Mouse (Mus musculus) cerebellum, adult 8-10 months (tissue): Measurements from ENCODE around the gene Zfp184.

Experiments
- DNase-seq: peaks from one replicate; pipeline ENCODE4 v3.0.0; 2022

Zfp184 gene

DNA sequence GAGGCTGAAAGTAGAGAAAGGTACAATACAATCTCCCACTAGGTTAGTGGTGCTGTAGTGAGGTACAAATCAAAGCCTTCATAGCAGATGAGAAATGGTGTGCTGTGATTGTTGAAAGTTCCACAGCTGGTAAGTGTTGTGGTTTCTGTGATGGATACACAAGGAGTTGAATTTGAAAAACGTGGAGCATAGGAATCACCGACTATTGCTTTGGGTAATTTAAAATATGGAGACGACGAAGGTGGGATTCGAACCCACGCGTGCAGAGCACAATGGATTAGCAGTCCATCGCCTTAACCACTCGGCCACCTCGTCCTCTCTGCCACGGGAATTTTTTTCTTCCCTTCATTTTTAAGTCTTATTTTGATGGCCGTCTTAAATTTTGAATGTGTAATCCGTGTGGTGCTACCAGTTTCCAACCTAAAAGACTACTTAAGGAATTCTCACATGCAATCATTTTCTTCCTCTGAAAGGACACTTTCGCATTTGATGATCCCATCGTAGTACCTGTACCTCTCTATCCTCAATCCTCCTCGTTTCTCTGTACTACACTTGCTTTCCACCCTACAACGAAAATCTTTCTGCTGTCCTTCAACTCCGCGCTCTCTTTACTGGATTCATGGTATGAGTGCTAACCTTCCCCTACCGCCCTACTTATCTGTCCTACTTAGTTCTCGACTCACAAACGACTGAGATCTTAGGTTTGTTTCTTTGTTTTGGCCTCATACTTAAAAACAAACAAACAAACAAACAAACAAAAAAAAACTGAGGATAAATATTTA, 49.3 kb downstream of the Zfp184 start:
- DNase-seq: no peak

DNA sequence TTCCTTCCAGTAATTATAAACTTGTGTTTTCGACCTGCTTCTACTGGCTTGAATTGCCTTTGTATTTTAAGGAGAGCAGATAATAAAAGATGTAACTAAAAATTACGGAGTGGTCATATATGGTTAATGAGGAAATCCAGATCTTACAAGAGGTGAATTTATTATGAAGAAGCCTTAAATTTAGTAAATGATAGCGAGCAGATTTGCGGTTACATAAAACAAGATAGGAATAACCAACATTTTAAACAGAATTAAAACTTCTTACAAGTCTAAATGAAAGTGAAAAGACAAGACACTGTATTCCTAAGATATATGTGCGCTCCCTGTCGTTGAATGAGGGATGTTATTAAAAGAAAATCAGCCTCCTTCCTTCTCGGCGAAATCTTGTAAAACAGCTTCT, 50.0 kb downstream of the Zfp184 start:
- no peak for DNase-seq

DNA sequence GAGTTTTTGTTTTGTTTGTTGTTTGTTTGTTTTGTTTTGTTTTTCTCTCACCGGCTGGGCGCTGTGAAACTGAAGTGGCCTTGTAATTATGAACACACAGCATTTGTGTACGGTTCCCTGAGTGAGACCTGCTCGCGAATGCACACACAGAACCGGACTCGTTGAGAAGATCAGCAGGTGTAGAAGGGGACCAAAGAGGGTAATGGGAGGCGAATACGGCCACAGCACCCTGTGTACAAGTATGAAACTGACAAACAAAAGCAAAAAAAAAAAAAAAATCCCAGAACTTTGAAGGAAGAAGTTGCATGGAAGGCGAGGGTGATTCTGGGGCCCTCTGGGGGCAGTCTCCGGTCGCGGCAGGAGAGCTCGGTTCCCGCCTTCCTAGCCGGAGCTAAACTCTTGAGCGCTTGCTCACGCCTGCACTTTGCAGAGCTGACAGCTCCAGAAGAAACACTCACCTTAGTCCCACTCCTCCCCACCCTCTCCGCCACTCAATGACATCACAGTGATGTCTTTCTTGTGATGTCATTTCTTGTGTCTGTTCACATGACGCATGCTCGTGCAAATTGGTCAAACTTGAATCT, 50.5 kb downstream of the Zfp184 start:
- no peak for DNase-seq

GRCm38 (mm10) chr13:21996101-21996839, 51.4 kb downstream of the Zfp184 start:
- DNase-seq: no peak

DNA sequence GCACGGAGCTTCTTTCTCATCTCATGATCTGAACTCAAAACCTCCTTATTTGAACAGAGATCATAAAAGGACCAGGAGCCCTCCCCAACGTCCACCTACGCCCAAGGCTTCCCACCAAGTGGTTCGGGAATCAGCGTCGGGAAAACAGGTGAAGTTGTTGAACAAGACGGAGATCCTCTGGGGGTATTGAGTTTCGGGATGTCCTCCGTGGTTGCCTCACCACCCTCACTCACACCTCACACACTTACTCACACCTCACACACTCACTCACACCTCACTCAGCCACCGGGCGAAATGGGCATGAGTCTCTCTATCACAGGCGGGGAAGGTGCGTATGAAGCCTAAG, 51.9 kb downstream of the Zfp184 start:
- DNase-seq: no peak

DNA sequence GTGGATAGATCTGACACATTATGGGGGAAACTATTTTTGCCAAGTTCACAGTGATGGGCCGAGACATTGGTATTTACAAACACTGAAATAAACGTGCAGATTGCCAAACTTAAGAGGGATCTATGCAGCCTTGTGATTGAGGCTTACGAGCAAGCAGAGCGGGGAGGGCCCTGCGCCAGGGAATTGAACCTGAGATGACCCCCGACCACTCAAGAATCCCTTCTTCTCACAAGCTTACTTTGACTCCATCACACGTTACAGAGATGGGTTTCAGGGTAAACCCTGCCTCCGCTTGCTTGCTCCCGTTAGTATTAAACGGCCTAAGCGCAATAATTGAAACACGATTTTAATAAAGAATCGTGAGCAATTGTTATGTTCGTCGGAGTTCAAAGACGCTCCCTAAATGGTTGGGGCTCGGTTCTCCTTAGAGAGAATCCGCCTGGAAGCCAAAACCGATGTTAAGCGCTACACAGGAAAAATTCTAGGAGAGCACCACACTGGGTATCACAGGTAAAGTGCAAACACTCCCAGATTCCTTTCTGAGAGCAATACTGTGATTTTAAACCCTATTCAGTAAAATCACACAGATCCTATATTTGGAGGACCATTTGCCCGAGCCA, 52.4 kb downstream of the Zfp184 start:
- DNase-seq: no peak

- DNase-seq: no peak
Observed at GRCm38 (mm10) chr13:21997821-21998220, 52.9 kb downstream of the Zfp184 start.

GRCm38 (mm10) chr13:21998412-21998811, 53.5 kb downstream of the Zfp184 start:
- DNase-seq: no peak

DNA sequence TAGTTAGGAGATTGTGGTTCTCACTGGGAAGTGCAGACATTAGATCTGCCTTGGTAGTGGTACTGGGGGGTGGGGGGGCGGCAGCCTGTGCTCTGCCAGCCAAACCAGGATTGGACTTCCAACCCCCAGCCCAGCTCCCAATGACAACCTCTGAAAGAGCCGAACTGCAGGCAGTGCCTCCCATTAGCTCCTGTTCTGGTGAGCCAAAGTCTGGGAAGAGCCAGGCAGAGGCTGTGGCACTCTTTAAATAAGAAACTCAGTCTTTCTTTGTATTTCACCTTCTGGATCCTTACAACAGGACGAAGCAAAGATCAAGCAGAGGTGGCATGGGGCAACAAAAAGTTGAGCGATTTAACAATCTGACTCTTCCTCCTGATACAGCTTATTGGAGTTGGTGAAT, 54.3 kb downstream of the Zfp184 start:
- no peak for DNase-seq

DNA sequence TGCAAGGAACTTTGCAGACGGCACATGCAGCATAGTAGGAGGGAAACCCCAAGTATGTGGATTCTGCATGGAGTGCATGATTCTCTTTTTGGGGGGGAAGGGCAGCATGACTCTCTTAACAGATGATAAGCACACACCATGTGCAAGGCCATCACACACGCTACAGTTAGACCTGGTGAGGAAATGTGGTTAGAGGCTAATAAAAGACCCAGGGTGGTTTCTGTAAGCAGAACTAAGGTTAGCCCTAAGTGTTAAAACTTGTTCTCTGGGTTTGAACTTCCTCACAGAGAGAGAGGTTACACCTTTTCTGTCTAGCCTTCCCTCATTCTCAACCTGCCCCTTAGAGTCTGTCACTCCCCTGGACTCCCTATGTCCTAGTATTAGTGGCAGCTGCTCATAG, 56.5 kb downstream of the Zfp184 start:
- DNase-seq: no peak

GRCm38 (mm10) chr13:22001823-22002222, 56.9 kb downstream of the Zfp184 start:
- no peak for DNase-seq

GRCm38 (mm10) chr13:22005605-22006333, 60.9 kb downstream of the Zfp184 start:
- no peak for DNase-seq

GRCm38 (mm10) chr13:22006334-22007120, 61.6 kb downstream of the Zfp184 start:
- DNase-seq: no peak

- DNase-seq: no peak
Observed at GRCm38 (mm10) chr13:22007121-22007510, 62.2 kb downstream of the Zfp184 start.

DNA sequence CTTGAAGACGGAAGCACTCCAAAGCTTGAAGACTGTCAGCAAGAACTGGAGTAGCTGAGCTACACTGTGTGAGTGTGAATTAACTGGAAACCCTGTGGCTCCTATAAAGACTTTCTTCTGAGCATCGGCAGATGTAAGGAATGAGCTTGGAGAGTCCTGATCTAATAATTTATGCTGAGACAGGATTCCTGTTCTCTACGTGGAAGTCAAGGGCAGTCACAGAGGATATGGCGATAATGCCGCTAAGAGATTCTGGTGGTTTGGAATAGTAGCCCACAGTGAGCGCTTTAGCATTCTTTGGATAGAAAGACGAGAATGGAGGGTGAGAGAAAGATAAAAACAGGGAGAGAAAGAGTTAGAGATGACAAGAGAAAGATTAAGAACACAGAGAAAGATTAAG, 63.0 kb downstream of the Zfp184 start:
- DNase-seq: no peak

GRCm38 (mm10) chr13:22008707-22009106, 63.8 kb downstream of the Zfp184 start:
- DNase-seq: no peak

GRCm38 (mm10) chr13:22009642-22010041, 64.7 kb downstream of the Zfp184 start, which contains the start of gene Prss16:
TSS of gene Prss16 (minus strand) at chr13:22009742.
- DNase-seq: no peak
